In the genomic region with DNA sequence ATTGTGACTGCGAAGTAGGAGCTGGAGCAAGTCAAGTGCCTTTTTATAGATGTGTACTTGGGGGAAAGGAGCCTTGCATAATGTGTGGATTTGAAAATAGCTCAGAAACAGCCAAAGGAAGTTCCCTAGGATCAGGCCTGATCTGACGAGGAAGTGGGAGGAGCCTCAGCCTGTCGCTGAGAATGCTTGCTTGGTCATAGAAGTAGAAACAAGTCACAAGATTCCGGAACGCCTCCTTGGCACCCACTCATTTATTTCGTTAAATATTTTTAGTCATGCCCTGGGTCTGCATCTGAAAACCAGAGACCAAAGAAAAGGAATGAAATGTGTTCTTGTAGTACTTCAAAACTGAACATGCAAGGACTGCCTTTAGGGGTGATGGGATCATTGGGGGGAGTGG, we compare ENCODE assay signal across 8 mouse cellular contexts. TPM values are rescaled to one million over a fixed set of nuclear protein-coding genes. Genes with fewer than 3 reads are reported as not detected.
A peak's percentile ranks its signal among the peaks of the same experiment; 100 is the strongest.
DNase-seq lines count a peak whose midpoint lies in the region; ATAC-seq lines count a peak whose summit lies in the region.

No protein-coding gene starts in this region.

- no peaks in the 10 kb centered on the region for H3K27me3 ChIP-seq in limb, embryonic 15.5 days
- no peaks in the 10 kb centered on the region for H3K27me3 ChIP-seq in midbrain, embryonic 15.5 days (replicated peaks)

- DNase-seq in right cerebral cortex, postnatal 10 days (ENCODE audit: low spot score in 2 of 2) = peak; percentile 73 to 86
- DNase-seq in right cerebral cortex, postnatal 4 days = no peak
- peak; percentile 71 for DNase-seq in c-Kit-positive CD71-positive TER-119-negative erythroid progenitor cells, embryonic 14.5 days (ENCODE audit: low read depth)
- peak; percentile 50 for DNase-seq in gastrocnemius, postnatal 14 days
- peak; percentile 94 for DNase-seq in induced T-regulatory cell, adult 2 months (ENCODE audit: low read depth)
- DNase-seq in thymus, postnatal 10 days (ENCODE audit: low spot score in 2 of 2) = peak; percentile 37 to 49

- H3K4me1 ChIP-seq in limb, embryonic 15.5 days = peaks cover 58% of the 10 kb centered on the region
- H3K4me1 ChIP-seq in midbrain, embryonic 15.5 days = peaks cover 35% of the 10 kb centered on the region

- H3K9me3 ChIP-seq in limb, embryonic 15.5 days = no peaks in the 10 kb centered on the region
- no peaks in the 10 kb centered on the region for H3K9me3 ChIP-seq in midbrain, embryonic 15.5 days

- no peak for ATAC-seq in limb, embryonic 15.5 days (ENCODE audit: insufficient number of reproducible peaks, low FRiP score, low TSS enrichment, low read depth)
- ATAC-seq in midbrain, embryonic 15.5 days (replicated peaks) = no peak

- WGBS in limb, embryonic 15.5 days = 32% methylated on average over 6 of the region's 6 CpGs
- 48% methylated on average over 6 of the region's 6 CpGs for WGBS in midbrain, embryonic 15.5 days

- H3K9ac ChIP-seq in limb, embryonic 15.5 days = no peak overlapping the region
- no peak overlapping the region for H3K9ac ChIP-seq in midbrain, embryonic 15.5 days

- H3K27ac ChIP-seq in limb, embryonic 15.5 days = peak overlapping the region; percentile 97
- H3K27ac ChIP-seq in midbrain, embryonic 15.5 days = peak overlapping the region; percentile 86; the same call in 1 of the 2 replicates

- peak overlapping the region; percentile 82 for H3K4me2 ChIP-seq in limb, embryonic 15.5 days
- peak overlapping the region; percentile 64 for H3K4me2 ChIP-seq in midbrain, embryonic 15.5 days

- intact Hi-C loops in gastrocnemius, postnatal 14 days (cut with DNase I; ENCODE audit: low total_unique reads) = no loop called here

- H3K36me3 ChIP-seq in limb, embryonic 15.5 days = peaks cover 35% of the 10 kb centered on the region
- H3K36me3 ChIP-seq in midbrain, embryonic 15.5 days (replicated peaks) = peaks cover 12% of the 10 kb centered on the region

- peak overlapping the region; percentile 56 for H3K4me3 ChIP-seq in limb, embryonic 15.5 days
- H3K4me3 ChIP-seq in midbrain, embryonic 15.5 days = peak overlapping the region; percentile 55

RNA-seq across cellular contexts. Expression of a gene that starts 8.3 kb away (rescaled TPM):
- 1 to 10 TPM; 5.4 to 6.1 TPM for total RNA-seq in gastrocnemius, postnatal 14 days (2021)
- polyA plus RNA-seq in limb, embryonic 15.5 days (2015; fragmentation: Nextera tagmentation; extraction: Ambion mirVana) = 5.1 and 5.4 TPM in 2 replicates
- polyA plus RNA-seq in midbrain, embryonic 15.5 days (2015; fragmentation: Nextera tagmentation; extraction: Ambion mirVana) = 9.9 and 10.2 TPM in 2 replicates

RNA-seq across cellular contexts. Expression of a gene that starts 57.9 kb away (rescaled TPM):
- total RNA-seq in gastrocnemius, postnatal 14 days (2021) = 1 to 10 TPM; 2.7 to 3.7 TPM
- polyA plus RNA-seq in limb, embryonic 15.5 days (2015; fragmentation: Nextera tagmentation; extraction: Ambion mirVana) = 5.8 and 6.6 TPM in 2 replicates
- polyA plus RNA-seq in midbrain, embryonic 15.5 days (2015; fragmentation: Nextera tagmentation; extraction: Ambion mirVana) = 31.2 and 33.9 TPM in 2 replicates

RNA-seq across cellular contexts. Expression of a gene that starts 58.9 kb away (rescaled TPM):
- 10 to 100 TPM; 20.9 to 25.4 TPM for total RNA-seq in gastrocnemius, postnatal 14 days (2021)
- polyA plus RNA-seq in limb, embryonic 15.5 days (2015; fragmentation: Nextera tagmentation; extraction: Ambion mirVana) = 45.4 and 46.6 TPM in 2 replicates
- polyA plus RNA-seq in midbrain, embryonic 15.5 days (2015; fragmentation: Nextera tagmentation; extraction: Ambion mirVana) = 26.3 and 28.6 TPM in 2 replicates
